Mouse (Mus musculus): ENCODE measurements around the gene Tmem151a.
"Not testable (repeated sequence)": the region's sequence is repeated elsewhere in the genome, so short reads cannot be mapped to it uniquely, and the experiment has no call there.

Gene Tmem151a

DNA sequence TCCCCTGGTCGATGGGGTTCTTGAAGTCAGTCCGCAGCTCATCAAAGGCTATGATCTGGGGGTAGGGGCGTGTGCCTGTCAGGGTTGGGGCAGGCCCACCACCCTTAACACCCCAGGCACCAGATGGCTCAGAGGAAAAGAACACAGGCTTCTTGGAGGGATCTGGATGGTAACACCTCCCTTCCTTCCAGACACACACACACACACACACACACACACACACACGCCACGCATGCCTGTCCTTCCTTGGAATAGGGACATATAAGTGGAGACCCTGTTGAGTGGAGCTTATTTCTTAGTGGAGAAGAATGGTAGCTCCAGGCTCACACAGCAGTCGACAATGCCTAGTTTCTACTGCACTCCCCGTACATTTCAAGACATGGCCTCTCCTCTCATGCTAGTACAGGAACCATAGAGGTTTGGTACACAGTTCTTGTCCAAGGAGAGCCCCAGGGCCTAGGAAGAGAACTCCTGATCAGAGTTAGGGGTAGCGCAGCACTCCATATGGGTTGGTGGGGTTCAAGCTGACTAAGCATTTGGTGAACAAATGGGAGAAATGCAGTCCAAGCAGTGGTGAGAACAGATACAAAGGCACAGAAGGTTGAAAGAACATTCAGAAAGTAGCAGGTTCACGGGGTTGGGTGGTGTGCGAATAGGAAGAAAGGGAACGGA is 9.6 kb upstream of the Tmem151a start:
- in situ Hi-C loops (cut with MboI, MseI) = no loop called here

DNA sequence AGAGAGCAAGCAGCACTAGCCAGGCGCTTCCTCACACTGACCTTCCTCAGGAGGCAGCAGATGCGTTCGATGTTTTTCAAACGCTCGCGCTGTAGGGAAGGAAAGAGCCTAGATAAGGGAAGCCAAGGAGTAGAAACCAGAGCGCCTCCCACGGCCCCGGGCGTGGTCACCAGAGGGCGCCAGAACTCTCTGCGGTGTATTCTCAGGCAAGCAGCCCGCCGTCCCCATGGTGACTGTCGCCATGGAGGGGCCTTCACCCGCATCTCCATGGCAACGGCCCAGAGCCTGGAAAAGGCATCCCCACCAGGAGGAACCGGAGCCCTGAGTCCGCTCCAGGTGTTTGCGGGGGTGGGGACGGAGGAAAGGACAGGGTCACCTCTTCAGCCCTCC is 8.9 kb upstream of the Tmem151a start:
- in situ Hi-C loops (cut with MboI, MseI) = no loop called here

- in situ Hi-C loops (cut with MboI, MseI) = no loop called here
Measured at GRCm38 (mm10) chr19:5093481-5094242, 8.3 kb upstream of the Tmem151a start.

DNA sequence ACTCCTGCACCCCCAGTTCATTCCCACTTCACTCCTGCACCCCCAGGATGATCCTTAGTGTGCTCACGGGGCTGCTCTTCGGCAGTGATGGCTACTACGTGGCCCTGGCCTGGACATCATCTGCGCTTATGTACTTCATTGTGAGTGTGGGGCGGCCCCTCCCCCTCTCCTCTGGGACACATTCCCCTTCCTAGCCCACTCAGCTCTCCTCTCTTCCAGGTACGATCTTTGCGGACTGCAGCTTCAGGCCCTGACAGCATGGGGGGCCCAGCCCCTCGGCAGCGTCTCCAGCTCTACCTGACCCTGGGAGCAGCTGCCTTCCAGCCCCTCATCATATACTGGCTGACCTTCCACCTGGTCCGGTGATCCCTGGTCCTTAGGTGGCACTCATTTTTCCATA is 6.8 kb upstream of the Tmem151a start:
- in situ Hi-C loops (cut with MboI, MseI) = no loop called here

DNA sequence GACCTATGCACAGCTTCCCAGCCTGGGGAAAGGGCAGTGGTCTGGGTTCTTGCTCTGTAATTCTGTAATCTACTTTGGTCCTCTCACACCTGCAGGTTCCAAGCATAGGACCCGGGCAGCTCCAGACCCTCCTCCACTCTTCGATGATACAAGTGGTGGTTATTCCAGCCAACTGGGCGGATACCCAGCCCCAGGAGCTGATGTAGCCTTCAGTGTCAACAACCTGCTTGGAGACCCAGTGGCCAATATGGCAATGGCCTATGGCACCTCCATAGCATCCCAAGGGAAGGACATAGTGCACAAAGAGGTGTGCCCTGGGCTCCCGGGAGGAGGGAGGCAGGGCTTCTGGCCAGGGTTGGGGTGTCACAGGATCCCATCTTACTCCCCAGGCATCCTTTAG is 4.0 kb upstream of the Tmem151a start:
- in situ Hi-C loops (cut with MboI, MseI) = no loop called here

DNA sequence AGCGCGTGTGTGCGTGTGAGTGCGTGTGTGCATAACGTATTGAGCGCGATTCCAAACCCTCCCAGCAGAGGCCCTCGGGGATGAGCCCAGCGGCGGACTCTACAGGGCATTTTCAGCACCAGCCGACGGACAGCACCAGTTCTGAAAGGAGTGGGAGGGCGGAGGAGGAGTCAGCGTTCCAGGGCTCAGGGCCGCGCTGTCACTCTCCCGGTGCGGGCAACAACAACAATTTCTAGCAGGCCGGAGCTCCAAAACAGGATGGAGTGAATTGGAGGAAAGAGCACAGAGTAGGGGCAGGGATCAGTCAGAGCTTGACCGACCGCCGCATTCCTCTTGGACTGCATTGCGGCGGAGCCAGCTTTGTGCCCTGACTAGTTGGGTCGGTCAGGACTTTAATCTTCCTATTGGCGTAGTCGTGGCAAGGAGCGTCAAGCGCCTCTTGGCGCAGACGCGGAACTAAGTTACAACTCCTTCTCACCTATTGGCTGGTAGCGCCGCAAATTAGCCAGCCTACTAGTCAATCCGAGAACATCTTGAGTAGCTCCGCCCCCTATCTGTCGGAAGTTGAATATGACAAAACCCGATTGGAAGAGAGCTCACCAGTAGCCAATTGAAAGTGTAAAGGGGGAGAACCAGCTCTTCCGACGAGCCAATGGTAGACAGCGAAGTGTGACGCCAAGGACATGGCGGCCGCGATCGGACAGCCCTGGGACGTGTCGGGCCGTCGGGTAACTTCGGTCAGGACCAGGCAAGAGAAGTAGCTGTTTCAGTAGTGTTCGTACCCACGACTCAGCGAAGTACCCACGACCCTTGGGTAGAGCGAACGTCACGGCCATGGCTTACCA is 2.8 kb upstream of the Tmem151a start, which contains the start of gene Yif1a:
TSS of gene Yif1a (plus strand) at position 655 of the 845 bp plus-strand sequence.
- in situ Hi-C loops (cut with MboI, MseI) = no loop called here

- in situ Hi-C loops (cut with MboI, MseI) = not testable (repeated sequence)
Measured at GRCm38 (mm10) chr19:5086533-5086932, 1.2 kb upstream of the Tmem151a start.

DNA sequence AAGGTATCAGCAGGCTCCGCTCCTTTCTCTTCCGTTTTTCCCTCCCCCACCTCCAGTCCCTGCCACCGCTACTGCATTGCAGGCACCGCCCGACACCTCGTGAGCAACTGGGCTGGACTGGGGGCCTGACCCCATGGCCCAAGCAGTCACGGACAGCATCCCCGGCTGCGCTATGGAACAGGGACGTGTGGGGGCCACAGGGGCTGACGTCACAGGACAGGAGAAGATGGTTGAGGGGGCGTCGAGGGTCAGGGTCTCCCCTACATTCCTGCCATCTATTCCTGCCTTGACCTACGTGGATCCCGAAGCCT is 542 bp downstream of the Tmem151a start:
- in situ Hi-C loops (cut with MboI, MseI) = no loop called here

GRCm38 (mm10) chr19:5083961-5084833 is 1.1 kb downstream of the Tmem151a start:
- in situ Hi-C loops (cut with MboI, MseI) = no loop called here

- in situ Hi-C loops (cut with MboI, MseI) = no loop called here
Measured at GRCm38 (mm10) chr19:5082596-5082995, 2.7 kb downstream of the Tmem151a start.

- in situ Hi-C loops (cut with MboI, MseI) = no loop called here
Measured at GRCm38 (mm10) chr19:5082005-5082404, 3.3 kb downstream of the Tmem151a start.

GRCm38 (mm10) chr19:5079279-5079678 is 6.1 kb downstream of the Tmem151a start:
- in situ Hi-C loops (cut with MboI, MseI) = no loop called here

DNA sequence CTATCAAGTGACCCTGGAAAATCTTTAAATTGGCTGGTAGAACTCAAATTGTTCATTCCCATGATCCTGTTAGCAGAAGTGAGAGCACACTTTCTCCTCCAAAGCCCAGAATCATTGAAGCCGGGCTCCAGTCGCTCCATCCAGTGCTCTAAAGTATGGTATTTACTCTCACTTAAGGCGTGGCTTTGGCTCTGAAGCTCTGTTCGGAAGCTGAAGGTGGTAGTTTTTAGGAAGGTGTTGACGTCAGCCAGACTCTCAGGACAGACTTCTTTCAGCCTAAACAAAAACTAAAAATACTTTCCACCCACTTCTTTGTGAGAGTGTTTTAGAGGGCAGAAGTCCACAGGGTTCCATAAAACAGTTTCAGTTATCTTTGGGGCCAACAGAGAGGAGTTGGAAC is 11.8 kb downstream of the Tmem151a start:
- in situ Hi-C loops (cut with MboI, MseI) = no loop called here

- in situ Hi-C loops (cut with MboI, MseI) = no loop called here
Measured at GRCm38 (mm10) chr19:5073028-5073427, 12.3 kb downstream of the Tmem151a start.

- in situ Hi-C loops (cut with MboI, MseI) = no loop called here
Measured at GRCm38 (mm10) chr19:5072389-5073019, 12.8 kb downstream of the Tmem151a start.

DNA sequence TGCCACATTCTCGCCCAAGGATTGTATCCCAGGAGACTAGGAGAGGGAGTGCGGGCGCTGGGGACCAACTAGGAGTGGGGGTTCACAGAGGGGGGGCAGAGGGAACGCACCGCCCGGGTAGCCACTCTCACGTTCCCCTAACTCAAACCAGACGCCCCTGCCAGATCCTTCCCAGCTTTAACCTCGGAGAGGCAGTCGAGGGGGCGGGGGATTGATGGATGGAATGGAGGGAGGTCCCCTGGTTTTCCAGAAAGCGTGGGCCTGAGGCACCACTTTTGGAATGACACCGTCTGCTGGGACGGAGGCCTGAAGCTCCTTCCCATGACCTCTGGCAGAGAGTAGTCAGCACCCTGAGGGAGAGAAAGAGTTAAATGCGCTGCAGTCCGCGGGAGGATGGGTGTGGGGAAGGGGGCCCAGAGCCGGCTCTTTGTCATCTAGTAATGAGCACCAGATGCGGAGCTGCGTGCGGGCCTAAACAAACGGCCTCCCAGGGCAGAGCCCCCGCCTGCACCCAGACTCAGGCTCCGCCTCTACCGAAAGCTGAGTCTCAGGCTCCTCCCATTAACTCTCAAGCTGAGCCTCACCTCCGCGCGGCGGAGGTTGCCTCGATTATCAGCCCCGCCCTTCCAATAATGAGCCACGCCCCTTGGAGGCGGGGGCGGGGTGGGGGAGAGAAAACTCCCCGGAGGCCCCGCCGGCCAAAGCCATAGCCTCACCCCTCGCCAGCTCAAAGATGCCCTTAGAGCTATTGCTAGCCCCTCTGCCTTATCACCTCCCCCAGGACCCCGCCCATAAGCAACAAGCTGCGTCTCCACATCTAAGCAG is 13.6 kb downstream of the Tmem151a start:
- in situ Hi-C loops (cut with MboI, MseI) = no loop called here

- in situ Hi-C loops (cut with MboI, MseI) = no loop called here
Measured at GRCm38 (mm10) chr19:5071077-5071476, 14.3 kb downstream of the Tmem151a start.

GRCm38 (mm10) chr19:5069978-5070377 is 15.4 kb downstream of the Tmem151a start:
- in situ Hi-C loops (cut with MboI, MseI) = no loop called here

- in situ Hi-C loops (cut with MboI, MseI) = no loop called here
Measured at GRCm38 (mm10) chr19:5069486-5069885, 15.8 kb downstream of the Tmem151a start.

GRCm38 (mm10) chr19:5068570-5069234 is 16.6 kb downstream of the Tmem151a start:
- in situ Hi-C loops (cut with MboI, MseI) = no loop called here
